Mouse (Mus musculus): ENCODE results near the gene Iba57. TPM values are rescaled to one million over a fixed set of nuclear protein-coding genes. Genes with fewer than 3 reads are reported as not detected.

Iba57 gene
- polyA plus RNA-seq, 2 experiments: 4.4 to 8.0 TPM

GRCm38 (mm10) chr11:59185490-59185889 is 22.0 kb upstream of the Iba57 start:
- no peak for ATAC-seq (ENCODE audit: insufficient read depth)
- H3K27me3 ChIP-seq (ENCODE audit: control insufficient read depth, insufficient read depth, low read length): no peaks in the 10 kb centered on the region
- no peak for TF ChIP-seq CTCF (IDR thresholded peaks at IDR 0.05; ENCODE audit: low read depth)
- no peak for TF ChIP-seq EP300 (IDR thresholded peaks at IDR 0.05; ENCODE audit: low read depth)
- no peaks in the 10 kb centered on the region for H3K9me3 ChIP-seq (ENCODE audit: control insufficient read depth, low read length)
- peaks cover 8 to 12% of the 10 kb centered on the region in 2 experiments for H3K4me1 ChIP-seq (replicated peaks; ENCODE audit: control insufficient read depth in 2 of 2, insufficient read depth in 2 of 2, low read length in 1 of 2)
- H3K27ac ChIP-seq: no peak overlapping the region
- 70% methylated on average over 5 of the region's 5 CpGs for WGBS (ENCODE audit: insufficient replicate concordance)
- no peak overlapping the region for H3K4me3 ChIP-seq (ENCODE audit: insufficient read depth in 1 of 2, low read depth in 2 of 2, low read length in 2 of 2)
- H3K4me2 ChIP-seq (ENCODE audit: low read depth): no peak overlapping the region
- no peaks in the 10 kb centered on the region; the same call in 1 of the 2 replicates for H3K36me3 ChIP-seq (replicated peaks; ENCODE audit: control insufficient read depth, insufficient read depth, low read depth)
- DNase-seq (ENCODE audit: low read depth in 3 of 3, low spot score in 3 of 3): no peak
- H3K9ac ChIP-seq (replicated peaks): no peak overlapping the region

- peak overlapping the region; percentile 38 for H3K27ac ChIP-seq
- peaks cover 6% of the 10 kb centered on the region for H3K27me3 ChIP-seq (ENCODE audit: control insufficient read depth, insufficient read depth, low read length)
- no peak overlapping the region for H3K4me3 ChIP-seq (ENCODE audit: insufficient read depth in 1 of 2, low read depth in 2 of 2, low read length in 2 of 2)
- no peaks in the 10 kb centered on the region for H3K9me3 ChIP-seq (ENCODE audit: control insufficient read depth, low read length)
- no peak overlapping the region for H3K4me2 ChIP-seq (ENCODE audit: low read depth)
- no peaks in the 10 kb centered on the region; the same call in 1 of the 2 replicates for H3K36me3 ChIP-seq (replicated peaks; ENCODE audit: control insufficient read depth, insufficient read depth, low read depth)
- TF ChIP-seq EP300 (IDR thresholded peaks at IDR 0.05; ENCODE audit: low read depth): no peak
- TF ChIP-seq CTCF (IDR thresholded peaks at IDR 0.05; ENCODE audit: low read depth): peak; percentile 95
- peak in 1 of 3 experiments; percentile 52 for DNase-seq (ENCODE audit: low read depth in 3 of 3, low spot score in 3 of 3)
- no peak overlapping the region for H3K9ac ChIP-seq (replicated peaks)
- WGBS (ENCODE audit: insufficient replicate concordance): 15% methylated on average over 3 of the region's 3 CpGs
- peak; percentile 76 for ATAC-seq (ENCODE audit: insufficient read depth)
- H3K4me1 ChIP-seq (replicated peaks; ENCODE audit: control insufficient read depth in 2 of 2, insufficient read depth in 2 of 2, low read length in 1 of 2): peaks cover 3 to 7% of the 10 kb centered on the region in 2 experiments; a peak in 3 of 4 replicates
Measured at GRCm38 (mm10) chr11:59183821-59184220, 20.3 kb upstream of the Iba57 start.

- H3K4me1 ChIP-seq (replicated peaks; ENCODE audit: control insufficient read depth in 2 of 2, insufficient read depth in 2 of 2, low read length in 1 of 2): peaks cover 3 to 7% of the 10 kb centered on the region in 2 experiments; a peak in 3 of 4 replicates
- peak within 1 kb of the TSS; percentile 38 for H3K27ac ChIP-seq
- TF ChIP-seq EP300 (IDR thresholded peaks at IDR 0.05; ENCODE audit: low read depth) (no peak), CTCF (IDR thresholded peaks at IDR 0.05; ENCODE audit: low read depth) (peak; percentile 7; the same call in 1 of the 2 replicates)
- no peaks in the 10 kb centered on the region for H3K9me3 ChIP-seq (ENCODE audit: control insufficient read depth, low read length)
- no peak within 1 kb of the TSS for H3K4me2 ChIP-seq (ENCODE audit: low read depth)
- peaks cover 15% of the 10 kb centered on the region for H3K27me3 ChIP-seq (ENCODE audit: control insufficient read depth, insufficient read depth, low read length)
- H3K4me3 ChIP-seq (ENCODE audit: insufficient read depth in 1 of 2, low read depth in 2 of 2, low read length in 2 of 2): no peak within 1 kb of the TSS
- DNase-seq (ENCODE audit: low read depth in 3 of 3, low spot score in 3 of 3) (no peak), ATAC-seq (ENCODE audit: insufficient read depth) (no peak)
- 66% methylated on average over 3 of the region's 3 CpGs for WGBS (ENCODE audit: insufficient replicate concordance)
- H3K36me3 ChIP-seq (replicated peaks; ENCODE audit: control insufficient read depth, insufficient read depth, low read depth): no peaks in the 10 kb centered on the region; the same call in 1 of the 2 replicates
- no peak within 1 kb of the TSS for H3K9ac ChIP-seq (replicated peaks)
Measured at GRCm38 (mm10) chr11:59182864-59183331, 19.4 kb upstream of the Iba57 start, which contains the start of gene Gjc2. TSS of gene Gjc2 (minus strand) at chr11:59183213.

- ATAC-seq (ENCODE audit: insufficient read depth) (no peak), DNase-seq (ENCODE audit: low read depth in 3 of 3, low spot score in 3 of 3) (no peak)
- 11% methylated on average over 34 of the region's 34 CpGs for WGBS (ENCODE audit: insufficient replicate concordance)
- Histone ChIP-seq H3K27ac (no peak overlapping the region), H3K9ac (replicated peaks) (no peak overlapping the region), H3K4me1 (replicated peaks; ENCODE audit: control insufficient read depth in 2 of 2, insufficient read depth in 2 of 2, low read length in 1 of 2) (no peaks in the 10 kb centered on the region; a peak in 1 of 4 replicates), H3K4me3 (ENCODE audit: insufficient read depth in 1 of 2, low read depth in 2 of 2, low read length in 2 of 2) (no peak overlapping the region), H3K9me3 (ENCODE audit: control insufficient read depth, low read length) (no peaks in the 10 kb centered on the region), H3K27me3 (ENCODE audit: control insufficient read depth, insufficient read depth, low read length) (peaks cover 51% of the 10 kb centered on the region), H3K4me2 (ENCODE audit: low read depth) (no peak overlapping the region), H3K36me3 (replicated peaks; ENCODE audit: control insufficient read depth, insufficient read depth, low read depth) (no peaks in the 10 kb centered on the region)
- TF ChIP-seq CTCF (IDR thresholded peaks at IDR 0.05; ENCODE audit: low read depth) (no peak), EP300 (IDR thresholded peaks at IDR 0.05; ENCODE audit: low read depth) (no peak)
Measured at GRCm38 (mm10) chr11:59176921-59177320, 13.4 kb upstream of the Iba57 start.

- ATAC-seq (ENCODE audit: insufficient read depth): no peak
- H3K9ac ChIP-seq (replicated peaks): no peak overlapping the region
- H3K9me3 ChIP-seq (ENCODE audit: control insufficient read depth, low read length): no peaks in the 10 kb centered on the region
- H3K4me2 ChIP-seq (ENCODE audit: low read depth): no peak overlapping the region
- peaks cover 51% of the 10 kb centered on the region for H3K27me3 ChIP-seq (ENCODE audit: control insufficient read depth, insufficient read depth, low read length)
- no peak for DNase-seq (ENCODE audit: low read depth in 3 of 3, low spot score in 3 of 3)
- H3K4me1 ChIP-seq (replicated peaks; ENCODE audit: control insufficient read depth in 2 of 2, insufficient read depth in 2 of 2, low read length in 1 of 2): no peaks in the 10 kb centered on the region; a peak in 1 of 4 replicates
- no peaks in the 10 kb centered on the region for H3K36me3 ChIP-seq (replicated peaks; ENCODE audit: control insufficient read depth, insufficient read depth, low read depth)
- no peak for TF ChIP-seq EP300 (IDR thresholded peaks at IDR 0.05; ENCODE audit: low read depth)
- TF ChIP-seq CTCF (IDR thresholded peaks at IDR 0.05; ENCODE audit: low read depth): no peak
- no peak overlapping the region for H3K4me3 ChIP-seq (ENCODE audit: insufficient read depth in 1 of 2, low read depth in 2 of 2, low read length in 2 of 2)
- WGBS (ENCODE audit: insufficient replicate concordance): 4% methylated on average over 48 of the region's 48 CpGs
- H3K27ac ChIP-seq: no peak overlapping the region
Measured at GRCm38 (mm10) chr11:59176475-59176874, 12.9 kb upstream of the Iba57 start.
